Mouse (Mus musculus) cerebellum, postnatal 25 days (tissue): ENCODE results near the gene Zfp800.

Experiments
- DNase-seq, 2 experiments: peaks; one replicate each; pipeline ENCODE4 v3.0.0; 2021; ENCODE audit warnings: mixed read lengths in 2 of 2

Gene Zfp800

GRCm38 (mm10) chr6:28308929-28309328 lies 88.9 kb downstream of the Zfp800 start:
- no peak for DNase-seq

GRCm38 (mm10) chr6:28306702-28307101 lies 91.1 kb downstream of the Zfp800 start:
- no peak for DNase-seq

GRCm38 (mm10) chr6:28296306-28296705 lies 101.5 kb downstream of the Zfp800 start:
- no peak for DNase-seq

- DNase-seq = no peak
These were observed 102.2 kb downstream of the Zfp800 start for GRCm38 (mm10) chr6:28295581-28295980.

- no peak for DNase-seq
These were observed 105.0 kb downstream of the Zfp800 start for GRCm38 (mm10) chr6:28292810-28293209.

- peak; percentile 13 to 28 for DNase-seq
These were observed 117.9 kb downstream of the Zfp800 start for GRCm38 (mm10) chr6:28279886-28280285.

GRCm38 (mm10) chr6:28262198-28262621 lies 135.6 kb downstream of the Zfp800 start:
- no peak for DNase-seq

GRCm38 (mm10) chr6:28261307-28262197 lies 136.3 kb downstream of the Zfp800 start:
- peak; percentile 92 to 94 for DNase-seq

- DNase-seq = peak; percentile 64 to 70
These were observed 137.2 kb downstream of the Zfp800 start for GRCm38 (mm10) chr6:28260425-28261191.

- DNase-seq = no peak
These were observed 138.1 kb downstream of the Zfp800 start for GRCm38 (mm10) chr6:28259750-28260149.

GRCm38 (mm10) chr6:28258440-28258839 lies 139.4 kb downstream of the Zfp800 start:
- DNase-seq = no peak

- DNase-seq = no peak
These were observed 140.0 kb downstream of the Zfp800 start for GRCm38 (mm10) chr6:28257772-28258171.

GRCm38 (mm10) chr6:28252790-28253189 lies 145.0 kb downstream of the Zfp800 start:
- no peak for DNase-seq

- DNase-seq = no peak
These were observed 149.6 kb downstream of the Zfp800 start for GRCm38 (mm10) chr6:28248211-28248610.

- DNase-seq = no peak
These were observed 165.0 kb downstream of the Zfp800 start for GRCm38 (mm10) chr6:28232618-28233361.

GRCm38 (mm10) chr6:28228085-28228484 lies 169.7 kb downstream of the Zfp800 start:
- DNase-seq = no peak

GRCm38 (mm10) chr6:28221017-28221416 lies 176.8 kb downstream of the Zfp800 start:
- no peak for DNase-seq

GRCm38 (mm10) chr6:28218386-28218785 lies 179.4 kb downstream of the Zfp800 start:
- DNase-seq = peak; percentile 53 to 63

GRCm38 (mm10) chr6:28215268-28215954 lies 182.4 kb downstream of the Zfp800 start:
- peak; percentile 84 to 90 for DNase-seq

- DNase-seq = peak; percentile 12 to 20
These were observed 183.0 kb downstream of the Zfp800 start for GRCm38 (mm10) chr6:28214658-28215267.

- DNase-seq = no peak
These were observed 194.4 kb downstream of the Zfp800 start for GRCm38 (mm10) chr6:28203454-28203853.

- DNase-seq = no peak
These were observed 195.0 kb downstream of the Zfp800 start for GRCm38 (mm10) chr6:28202833-28203232.
